Mouse (Mus musculus): Measurements from ENCODE around the gene Plekha8.

Gene Plekha8

GRCm38 (mm10) chr6:54690838-54691237 is 95.9 kb downstream of the Plekha8 start:
- DNase-seq (ENCODE audit: low read depth, low spot score) = no peak
- Histone ChIP-seq H3K36me3 (ENCODE audit: control insufficient read depth, insufficient read depth, low read length, poor library complexity, severe bottlenecking) (no peaks in the 10 kb centered on the region; the same call in 1 of the 2 replicates), H3K27me3 (ENCODE audit: control insufficient read depth, insufficient read depth, low read length, poor library complexity, severe bottlenecking) (no peaks in the 10 kb centered on the region)

GRCm38 (mm10) chr6:54691368-54692116 is 96.6 kb downstream of the Plekha8 start:
- no peak for DNase-seq (ENCODE audit: low read depth, low spot score)
- H3K36me3 ChIP-seq (ENCODE audit: control insufficient read depth, insufficient read depth, low read length, poor library complexity, severe bottlenecking) = no peaks in the 10 kb centered on the region; the same call in 1 of the 2 replicates
- H3K27me3 ChIP-seq (ENCODE audit: control insufficient read depth, insufficient read depth, low read length, poor library complexity, severe bottlenecking) = no peaks in the 10 kb centered on the region

GRCm38 (mm10) chr6:54692201-54692600 is 97.3 kb downstream of the Plekha8 start:
- Histone ChIP-seq H3K36me3 (ENCODE audit: control insufficient read depth, insufficient read depth, low read length, poor library complexity, severe bottlenecking) (no peaks in the 10 kb centered on the region; the same call in 1 of the 2 replicates), H3K27me3 (ENCODE audit: control insufficient read depth, insufficient read depth, low read length, poor library complexity, severe bottlenecking) (no peaks in the 10 kb centered on the region)
- DNase-seq (ENCODE audit: low read depth, low spot score) = no peak

GRCm38 (mm10) chr6:54693286-54693685 is 98.4 kb downstream of the Plekha8 start:
- no peaks in the 10 kb centered on the region; the same call in 1 of the 2 replicates for H3K36me3 ChIP-seq (ENCODE audit: control insufficient read depth, insufficient read depth, low read length, poor library complexity, severe bottlenecking)
- H3K27me3 ChIP-seq (ENCODE audit: control insufficient read depth, insufficient read depth, low read length, poor library complexity, severe bottlenecking) = no peaks in the 10 kb centered on the region
- no peak for DNase-seq (ENCODE audit: low read depth, low spot score)
